Mouse (Mus musculus) neural tube, embryonic 15.5 days (tissue): ENCODE data around the gene Ankrd65. TPM values are rescaled to one million over a fixed set of nuclear protein-coding genes. Genes with fewer than 3 reads are reported as not detected.
A peak's percentile ranks its signal among the peaks of the same experiment; 100 is the strongest.
"Not testable (repeated sequence)": the region's sequence is repeated elsewhere in the genome, so short reads cannot be mapped to it uniquely, and the experiment has no call there.

Source experiments
- ATAC-seq: fragments of 200-750 bp; cut with Nextera tagmentation; 2 replicates; pipeline ENCODE4 v1.8.0; 2017; ENCODE audit warnings: mild to moderate bottlenecking, moderate TSS enrichment, moderate library complexity; ENCODE audit not compliant: low FRiP score
- H3K27ac ChIP-seq: fragments of 300-500 bp; sonication (generic); replicated peaks from 2 replicates; pipeline ENCODE4 v1.5.1; 2015; ENCODE audit warnings: mild to moderate bottlenecking, inconsistent platforms
- H3K27me3 ChIP-seq: fragments of 300-500 bp; sonication (generic); replicated peaks from 2 replicates; pipeline ENCODE4 v1.6.1; 2015; ENCODE audit warnings: inconsistent platforms
- H3K36me3 ChIP-seq: fragments of 300-500 bp; sonication (generic); 2 replicates; pipeline ENCODE4 v1.6.1; 2015; ENCODE audit warnings: inconsistent platforms
- H3K4me1 ChIP-seq: fragments of 300-500 bp; sonication (generic); 2 replicates; pipeline ENCODE4 v1.6.1; 2015; ENCODE audit warnings: inconsistent platforms
- H3K4me2 ChIP-seq: fragments of 300-500 bp; sonication (generic); 2 replicates; pipeline ENCODE4 v1.6.1; 2015; ENCODE audit warnings: inconsistent platforms, mild to moderate bottlenecking, moderate library complexity
- H3K4me3 ChIP-seq: fragments of 300-500 bp; sonication (generic); replicated peaks from 2 replicates; pipeline ENCODE4 v1.5.1; 2015; ENCODE audit warnings: mild to moderate bottlenecking, inconsistent platforms
- H3K9ac ChIP-seq: fragments of 300-500 bp; sonication (generic); replicated peaks from 2 replicates; pipeline ENCODE4 v1.6.1; 2015; ENCODE audit warnings: mild to moderate bottlenecking, inconsistent platforms
- H3K9me3 ChIP-seq: fragments of 300-500 bp; sonication (generic); replicated peaks from 2 replicates; pipeline ENCODE4 v1.6.1; 2016; ENCODE audit warnings: inconsistent platforms
- WGBS: fragments of 180-500 bp; shearing (Covaris S2); methylation state at CpG from one replicate; pipeline ENCODE4 v1.1.7; 2015; ENCODE audit warnings: mixed read lengths; 5-methylcytosine and 5-hydroxymethylcytosine counted together
- polyA plus RNA-seq: library from polyadenylated mRNA; unstranded; fragments of >200 nt; fragmentation: Nextera tagmentation; extraction: Ambion mirVana; gene quantifications from 2 replicates; pipeline ENCODE4 v1.2.1, GENCODE M21; 2015

Gene Ankrd65
- polyA plus RNA-seq, 1 experiment from 2014 or later = not detected

GRCm38 (mm10) chr4:155775855-155776254, 14.4 kb upstream of the Ankrd65 start:
- no peak for ATAC-seq
- Histone ChIP-seq H3K4me1 (peaks cover 24% of the 10 kb centered on the region), H3K9ac (no peak overlapping the region), H3K4me2 (no peak overlapping the region), H3K4me3 (no peak overlapping the region), H3K27ac (peak overlapping the region; percentile 81), H3K36me3 (no peaks in the 10 kb centered on the region), H3K9me3 (no peaks in the 10 kb centered on the region), H3K27me3 (peaks cover 29% of the 10 kb centered on the region)
- WGBS = 76% methylated on average over 3 of the region's 3 CpGs

- no peak for ATAC-seq
- Histone ChIP-seq H3K4me1 (peaks cover 26% of the 10 kb centered on the region), H3K27ac (peak overlapping the region; percentile 41; the same call in 1 of the 2 replicates), H3K36me3 (no peaks in the 10 kb centered on the region), H3K9ac (no peak overlapping the region), H3K27me3 (peaks cover 21% of the 10 kb centered on the region), H3K9me3 (no peaks in the 10 kb centered on the region), H3K4me2 (no peak overlapping the region), H3K4me3 (no peak overlapping the region)
- 36% methylated on average over 2 of the region's 2 CpGs for WGBS
Observed at GRCm38 (mm10) chr4:155776704-155777335, 13.4 kb upstream of the Ankrd65 start.

GRCm38 (mm10) chr4:155777816-155778215, 12.4 kb upstream of the Ankrd65 start:
- H3K27ac ChIP-seq = no peak overlapping the region; the same call in 1 of the 2 replicates
- H3K4me2 ChIP-seq = no peak overlapping the region
- peaks cover 28% of the 10 kb centered on the region for H3K4me1 ChIP-seq
- H3K4me3 ChIP-seq = no peak overlapping the region
- H3K9ac ChIP-seq = no peak overlapping the region
- 76% methylated on average over 2 of the region's 2 CpGs for WGBS
- no peaks in the 10 kb centered on the region for H3K36me3 ChIP-seq
- ATAC-seq = no peak
- H3K27me3 ChIP-seq = peaks cover 11% of the 10 kb centered on the region
- H3K9me3 ChIP-seq = no peaks in the 10 kb centered on the region

GRCm38 (mm10) chr4:155779498-155779897, 10.7 kb upstream of the Ankrd65 start:
- Histone ChIP-seq H3K4me1 (peaks cover 32% of the 10 kb centered on the region), H3K4me3 (no peak overlapping the region), H3K36me3 (no peaks in the 10 kb centered on the region), H3K4me2 (no peak overlapping the region), H3K9me3 (no peaks in the 10 kb centered on the region), H3K27ac (no peak overlapping the region), H3K9ac (no peak overlapping the region), H3K27me3 (0 out of 2 replicates have a peak, but pooled peaks cover 3% of the 10 kb centered on the region)
- no peak for ATAC-seq
- 87% methylated on average over 4 of the region's 4 CpGs for WGBS

DNA sequence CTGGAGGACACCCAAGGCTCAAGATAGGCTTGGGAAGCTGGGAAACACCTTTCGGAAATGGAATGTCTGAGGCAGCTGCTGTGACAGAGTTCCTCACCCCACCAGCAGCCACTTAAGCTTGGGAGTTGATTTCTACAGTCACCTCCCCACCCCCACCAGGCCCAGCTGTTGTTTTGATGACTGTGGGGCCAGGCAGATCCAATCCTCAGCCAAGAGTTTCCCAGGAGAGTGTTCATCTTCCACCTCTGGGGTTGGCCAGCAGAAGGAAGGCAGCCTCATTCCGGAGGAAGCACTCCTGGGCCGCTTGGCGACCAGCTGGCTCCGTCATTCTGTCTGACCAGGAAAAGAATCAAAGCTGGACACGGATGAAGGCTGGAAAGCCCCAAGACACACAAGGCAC, 9.3 kb upstream of the Ankrd65 start:
- peak overlapping the region; percentile 41; the same call in 1 of the 2 replicates for H3K27ac ChIP-seq

DNA sequence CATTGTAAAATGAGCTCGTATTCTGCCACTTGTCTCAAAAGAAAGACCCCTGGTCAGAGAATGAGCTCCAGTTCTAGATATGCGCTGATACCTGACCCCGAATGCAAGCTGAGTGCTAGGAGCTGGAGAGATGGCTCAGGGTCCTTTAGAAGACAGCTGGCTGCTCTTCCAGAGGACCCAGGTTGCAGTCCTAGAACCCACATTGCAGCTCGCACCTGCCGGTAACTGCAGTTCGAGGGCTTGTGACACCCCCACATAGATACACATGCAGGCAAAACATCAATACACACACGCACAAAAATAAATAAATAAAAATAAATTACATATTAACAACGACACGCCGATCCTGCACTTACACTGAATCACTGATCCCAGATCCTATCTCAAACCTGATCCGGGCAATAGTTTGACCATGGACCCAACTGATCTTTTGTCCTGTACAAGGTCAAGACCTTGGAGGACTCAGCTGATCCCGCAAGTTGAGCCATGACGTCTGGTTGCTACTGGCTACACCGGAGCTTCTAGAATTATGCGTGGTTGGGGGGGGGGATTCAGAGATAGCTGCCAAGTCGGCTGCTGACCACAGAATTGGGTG, 6.7 kb upstream of the Ankrd65 start:
- Histone ChIP-seq H3K27me3 (no peaks in the 10 kb centered on the region), H3K27ac (peak overlapping the region; percentile 92), H3K4me1 (peaks cover 26% of the 10 kb centered on the region), H3K9ac (peak overlapping the region; percentile 75), H3K36me3 (no peaks in the 10 kb centered on the region), H3K9me3 (no peaks in the 10 kb centered on the region), H3K4me3 (peak overlapping the region; percentile 63), H3K4me2 (peak overlapping the region; percentile 74)
- peak; percentile 39; the same call in 1 of the 2 replicates for ATAC-seq
- 35% methylated on average over 16 of the region's 16 CpGs for WGBS

More for the DNA sequence above, 9.3 kb upstream of the Ankrd65 start:
- H3K9me3 ChIP-seq = no peaks in the 10 kb centered on the region
- H3K4me3 ChIP-seq = no peak overlapping the region
- no peak for ATAC-seq
- H3K27me3 ChIP-seq = 0 out of 2 replicates have a peak, but pooled peaks cover 3% of the 10 kb centered on the region
- H3K4me1 ChIP-seq = peaks cover 29% of the 10 kb centered on the region
- no peaks in the 10 kb centered on the region for H3K36me3 ChIP-seq
- H3K9ac ChIP-seq = no peak overlapping the region
- WGBS = 36% methylated on average over 6 of the region's 6 CpGs
- H3K4me2 ChIP-seq = peak overlapping the region; percentile 13; the same call in 1 of the 2 replicates

GRCm38 (mm10) chr4:155784081-155784701, 6.0 kb upstream of the Ankrd65 start:
- peaks cover 26% of the 10 kb centered on the region for H3K4me1 ChIP-seq
- H3K4me2 ChIP-seq = peak overlapping the region; percentile 74
- under 1% methylated on average over 52 of the region's 52 CpGs for WGBS
- H3K9me3 ChIP-seq = no peaks in the 10 kb centered on the region
- peak overlapping the region; percentile 75 for H3K9ac ChIP-seq
- ATAC-seq = peak; percentile 89
- peak overlapping the region; percentile 63 for H3K4me3 ChIP-seq
- no peaks in the 10 kb centered on the region for H3K36me3 ChIP-seq
- H3K27ac ChIP-seq = peak overlapping the region; percentile 92
- H3K27me3 ChIP-seq = no peaks in the 10 kb centered on the region

- 0 out of 2 replicates have a peak overlapping the region, but pooled peaks have one; percentile 20 for H3K9ac ChIP-seq
- ATAC-seq = no peak
- H3K36me3 ChIP-seq = no peaks in the 10 kb centered on the region
- no peaks in the 10 kb centered on the region for H3K27me3 ChIP-seq
- 0 out of 2 replicates have a peak overlapping the region, but pooled peaks have one; percentile 28 for H3K27ac ChIP-seq
- 0 out of 2 replicates have a peak overlapping the region, but pooled peaks have one; percentile 74 for H3K4me2 ChIP-seq
- no peaks in the 10 kb centered on the region for H3K9me3 ChIP-seq
- no peak overlapping the region for H3K4me3 ChIP-seq
- peaks cover 26% of the 10 kb centered on the region for H3K4me1 ChIP-seq
- WGBS = 90% methylated on average over 10 of the region's 10 CpGs
Observed at GRCm38 (mm10) chr4:155785246-155785645, 5.0 kb upstream of the Ankrd65 start.

- no peak for ATAC-seq
- H3K4me1 ChIP-seq = peaks cover 25% of the 10 kb centered on the region
- peak within 1 kb of the TSS; percentile 92; the same call in 1 of the 2 replicates for H3K27ac ChIP-seq
- no peaks in the 10 kb centered on the region for H3K27me3 ChIP-seq
- H3K9ac ChIP-seq = peak within 1 kb of the TSS; percentile 75; the same call in 1 of the 2 replicates
- H3K36me3 ChIP-seq = no peaks in the 10 kb centered on the region
- peak within 1 kb of the TSS; percentile 63 for H3K4me3 ChIP-seq
- no peaks in the 10 kb centered on the region for H3K9me3 ChIP-seq
- peak within 1 kb of the TSS; percentile 74 for H3K4me2 ChIP-seq
- 68% methylated on average over 5 of the region's 5 CpGs for WGBS
Observed at GRCm38 (mm10) chr4:155785819-155786218, 4.4 kb upstream of the Ankrd65 start, which contains the start of gene Tmem88b. Tmem88b (minus strand) TSS chr4:155785874.

DNA sequence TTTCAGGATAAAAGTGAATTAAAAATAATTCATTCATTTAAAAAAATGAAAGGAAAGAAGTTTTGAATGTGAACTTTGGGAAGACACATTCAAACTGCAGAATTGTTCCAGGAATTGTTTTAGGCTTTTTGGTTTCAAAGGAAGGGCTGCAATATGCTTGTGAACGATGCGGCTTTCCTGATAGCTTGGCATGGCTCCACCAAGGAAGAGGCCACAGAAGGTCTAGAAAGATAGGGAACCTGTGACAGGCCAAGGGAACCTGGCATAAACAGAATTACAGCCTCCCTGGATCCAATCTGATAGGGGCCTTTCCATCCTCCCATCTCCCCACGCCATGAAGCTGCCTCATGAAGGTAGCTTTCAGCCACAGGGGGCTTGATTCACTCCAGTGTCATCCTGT, 1.9 kb upstream of the Ankrd65 start:
- H3K4me1 ChIP-seq = peaks cover 18% of the 10 kb centered on the region
- H3K9me3 ChIP-seq = no peaks in the 10 kb centered on the region
- H3K4me3 ChIP-seq = no peak overlapping the region
- WGBS = 81% methylated on average over 3 of the region's 3 CpGs
- no peaks in the 10 kb centered on the region for H3K27me3 ChIP-seq
- no peaks in the 10 kb centered on the region for H3K36me3 ChIP-seq
- no peak overlapping the region for H3K4me2 ChIP-seq
- ATAC-seq = no peak
- H3K9ac ChIP-seq = no peak overlapping the region
- no peak overlapping the region for H3K27ac ChIP-seq

- not testable (repeated sequence) for H3K36me3 ChIP-seq, H3K27ac ChIP-seq, H3K27me3 ChIP-seq, H3K9ac ChIP-seq, H3K4me3 ChIP-seq, H3K4me2 ChIP-seq, ATAC-seq, H3K9me3 ChIP-seq
- H3K4me1 ChIP-seq = peaks cover 12% of the 10 kb centered on the region
- WGBS = 81% methylated on average over 4 of the region's 4 CpGs
Observed at GRCm38 (mm10) chr4:155788833-155789232, 1.4 kb upstream of the Ankrd65 start.
